Mouse (Mus musculus): Measurements from ENCODE around the gene Mkrn2os. TPM values are rescaled to one million over a fixed set of nuclear protein-coding genes. Genes with fewer than 3 reads are reported as not detected.
"Not testable (repeated sequence)": the region's sequence is repeated elsewhere in the genome, so short reads cannot be mapped to it uniquely, and the experiment has no call there.

Gene Mkrn2os
- under 1 TPM in 1 of 2 experiments, not detected in 1; 0.17 TPM for total RNA-seq (2021)

- DNase-seq: no peak
These were observed at the start of gene Mkrn2os for GRCm38 (mm10) chr6:115592458-115592857. Gene Mkrn2os, minus strand, starts transcription at chr6:115592576.

GRCm38 (mm10) chr6:115638188-115638587 is 45.8 kb upstream of the Mkrn2os start:
- not testable (repeated sequence) for DNase-seq

- DNase-seq: no peak
These were observed 41.6 kb upstream of the Mkrn2os start for GRCm38 (mm10) chr6:115634015-115634414.

- no peak for DNase-seq
These were observed 38.9 kb upstream of the Mkrn2os start for GRCm38 (mm10) chr6:115631056-115631795.

GRCm38 (mm10) chr6:115626121-115626520 is 33.7 kb upstream of the Mkrn2os start:
- DNase-seq: no peak

- DNase-seq: no peak
These were observed 28.6 kb upstream of the Mkrn2os start for GRCm38 (mm10) chr6:115620942-115621341.

GRCm38 (mm10) chr6:115619818-115620217 is 27.4 kb upstream of the Mkrn2os start:
- DNase-seq: no peak

GRCm38 (mm10) chr6:115615983-115616382 is 23.6 kb upstream of the Mkrn2os start:
- DNase-seq: no peak

- no peak for DNase-seq
These were observed 21.4 kb upstream of the Mkrn2os start for GRCm38 (mm10) chr6:115613793-115614192.

GRCm38 (mm10) chr6:115610301-115610700 is 17.9 kb upstream of the Mkrn2os start:
- DNase-seq: no peak

- peak; percentile 31 for DNase-seq
These were observed 16.7 kb upstream of the Mkrn2os start for GRCm38 (mm10) chr6:115609121-115609520.

- DNase-seq: no peak
These were observed 15.1 kb upstream of the Mkrn2os start for GRCm38 (mm10) chr6:115607429-115607828.

GRCm38 (mm10) chr6:115606461-115606860 is 14.1 kb upstream of the Mkrn2os start:
- DNase-seq: no peak

GRCm38 (mm10) chr6:115601715-115602523 is 9.5 kb upstream of the Mkrn2os start, which contains the start of gene Mkrn2:
Gene Mkrn2, plus strand, starts transcription at chr6:115601902.
- DNase-seq: peak; percentile 93

- peak; percentile 23 for DNase-seq
These were observed 8.9 kb upstream of the Mkrn2os start for GRCm38 (mm10) chr6:115601322-115601714.

GRCm38 (mm10) chr6:115595667-115596066 is 3.3 kb upstream of the Mkrn2os start:
- DNase-seq: no peak

- no peak for DNase-seq
These were observed 2.1 kb upstream of the Mkrn2os start for GRCm38 (mm10) chr6:115594463-115594862.

- DNase-seq: no peak
These were observed 876 bp upstream of the Mkrn2os start for GRCm38 (mm10) chr6:115593252-115593651.

- no peak for DNase-seq
These were observed 550 bp downstream of the Mkrn2os start for GRCm38 (mm10) chr6:115591692-115592359.

- peak; percentile 24 for DNase-seq
These were observed 6.1 kb downstream of the Mkrn2os start for GRCm38 (mm10) chr6:115586321-115586720.

- no peak for DNase-seq
These were observed 8.2 kb downstream of the Mkrn2os start for GRCm38 (mm10) chr6:115584176-115584575.

- DNase-seq: no peak
These were observed 8.8 kb downstream of the Mkrn2os start for GRCm38 (mm10) chr6:115583430-115584125.
